Mouse (Mus musculus) midbrain, embryonic 14.5 days (tissue): ENCODE measurements around the gene 9130213A22Rik. TPM values are rescaled to one million over a fixed set of nuclear protein-coding genes. Genes with fewer than 3 reads are reported as not detected.

Source experiments
- ATAC-seq: fragments of 200-750 bp; cut with Nextera tagmentation; 2 replicates; pipeline ENCODE4 v1.8.0; 2017; ENCODE audit warnings: moderate number of reproducible peaks, moderate library complexity; ENCODE audit not compliant: low FRiP score, low TSS enrichment
- DNase-seq: peaks from one replicate; pipeline ENCODE4 v3.0.0-alpha.2; 2015
- H3K27ac ChIP-seq: fragments of 300-500 bp; sonication (generic); replicated peaks from 2 replicates; pipeline ENCODE4 v1.5.1; 2014; ENCODE audit warnings: mild to moderate bottlenecking, low read depth, low read length, moderate library complexity
- H3K27me3 ChIP-seq: fragments of 300-500 bp; sonication (generic); 2 replicates; pipeline ENCODE4 v1.6.1; 2014; ENCODE audit warnings: low read length, control low read depth, mixed read lengths; ENCODE audit not compliant: control insufficient read depth, insufficient read depth
- H3K36me3 ChIP-seq: fragments of 300-500 bp; sonication (generic); 2 replicates; pipeline ENCODE4 v1.6.1; 2014; ENCODE audit warnings: low read length, control low read depth; ENCODE audit not compliant: control insufficient read depth, insufficient read depth
- H3K4me1 ChIP-seq: fragments of 300-500 bp; sonication (generic); 2 replicates; pipeline ENCODE4 v1.6.1; 2014; ENCODE audit warnings: mild to moderate bottlenecking, antibody characterized with exemption, low read length, control low read depth; ENCODE audit not compliant: control insufficient read depth, insufficient read depth
- H3K4me2 ChIP-seq: fragments of 300-500 bp; sonication (generic); 2 replicates; pipeline ENCODE4 v1.6.1; 2014; ENCODE audit warnings: mild to moderate bottlenecking, low read length, moderate library complexity
- H3K4me3 ChIP-seq: fragments of 300-500 bp; sonication (generic); replicated peaks from 2 replicates; pipeline ENCODE4 v1.5.1; 2014; ENCODE audit warnings: low read depth, low read length
- H3K9ac ChIP-seq: fragments of 300-500 bp; sonication (generic); replicated peaks from 2 replicates; pipeline ENCODE4 v1.6.1; 2014; ENCODE audit warnings: mild to moderate bottlenecking, low read length, moderate library complexity
- H3K9me3 ChIP-seq: fragments of 300-500 bp; sonication (generic); 2 replicates; pipeline ENCODE4 v1.6.1; 2016; ENCODE audit warnings: low read length, control low read depth, mixed read lengths; ENCODE audit not compliant: control insufficient read depth
- WGBS: fragments of 180-500 bp; shearing (Covaris S2); extraction: QIAGEN DNeasy Blood & Tissue Kit; methylation state at CpG from one replicate; pipeline ENCODE4 v1.1.7; 2014; 5-methylcytosine and 5-hydroxymethylcytosine counted together
- polyA plus RNA-seq: library from polyadenylated mRNA; unstranded; fragments of >200 nt; fragmentation: Nextera tagmentation; extraction: Ambion mirVana; gene quantifications from 2 replicates; pipeline ENCODE4 v1.2.1, GENCODE M21; 2014

The 9130213A22Rik gene
- 0.22 and 0.23 TPM in 2 replicates for polyA plus RNA-seq

DNA sequence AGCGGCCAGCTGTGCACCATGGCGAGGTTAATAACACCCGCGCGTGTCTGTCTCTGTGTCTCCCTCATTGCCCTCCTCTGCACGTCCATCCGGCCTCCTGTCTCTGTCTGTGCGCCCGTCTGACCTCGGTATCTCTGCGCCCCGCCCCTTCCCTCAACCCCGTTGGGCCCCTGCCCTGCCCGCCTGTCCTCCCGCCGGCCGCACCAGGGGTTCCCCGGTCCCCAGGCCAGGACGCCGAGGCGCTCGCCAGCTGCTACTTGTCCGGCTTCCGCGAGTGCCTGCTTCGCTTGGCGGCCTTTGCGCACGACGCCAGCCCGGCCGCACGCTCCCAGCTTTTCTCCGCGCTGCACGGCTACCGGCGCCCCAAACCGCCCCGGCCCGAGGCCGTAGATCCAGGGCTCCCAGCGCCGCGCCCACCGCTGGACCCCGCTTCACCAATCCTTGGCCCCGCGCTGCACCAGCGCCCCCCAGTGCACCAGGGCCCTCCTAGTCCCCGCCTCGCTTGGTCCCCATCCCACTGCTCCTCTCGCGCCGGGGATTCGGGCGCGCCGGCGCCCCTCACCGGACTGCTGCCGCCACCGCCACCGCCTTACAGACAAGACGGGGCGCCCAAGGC, at the start of gene 9130213A22Rik:
Gene 9130213A22Rik (minus strand): TSS at position 254 of the 616 bp plus-strand sequence.
- Histone ChIP-seq H3K27ac (peak within 1 kb of the TSS; percentile 70), H3K27me3 (peaks cover 4% of the 10 kb centered on the region; the same call in 1 of the 2 replicates), H3K4me2 (peak within 1 kb of the TSS; percentile 74), H3K4me3 (peak within 1 kb of the TSS; percentile 69), H3K4me1 (peaks cover 26% of the 10 kb centered on the region), H3K36me3 (no peaks in the 10 kb centered on the region), H3K9ac (peak within 1 kb of the TSS; percentile 67), H3K9me3 (no peaks in the 10 kb centered on the region)
- under 1% methylated on average over 62 of the region's 66 CpGs for WGBS
- DNase-seq, result peak; percentile 90
- peak; percentile 72 for ATAC-seq

DNA sequence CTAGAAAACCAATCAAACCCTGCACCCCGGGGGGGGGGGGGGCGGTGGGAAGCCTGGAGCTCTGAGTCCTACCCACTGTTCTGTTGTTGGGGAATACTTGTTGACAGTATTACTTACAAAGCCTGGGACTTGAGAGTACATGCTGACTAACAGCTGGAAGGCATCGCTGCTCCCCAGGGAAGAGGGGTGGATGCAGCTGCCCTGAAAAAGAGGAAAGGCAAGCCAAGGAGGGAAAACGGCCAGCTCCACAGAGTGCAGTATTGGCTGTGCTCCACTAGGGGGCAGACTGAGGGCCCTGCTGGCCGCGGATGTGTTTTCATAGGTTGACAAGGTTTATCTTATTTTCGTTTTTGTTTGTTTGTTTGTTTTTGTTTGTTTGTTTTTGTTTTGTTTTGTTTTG, 49.2 kb upstream of the 9130213A22Rik start:
- Histone ChIP-seq H3K27me3 (no peaks in the 10 kb centered on the region), H3K9ac (no peak overlapping the region), H3K9me3 (no peaks in the 10 kb centered on the region), H3K4me1 (no peaks in the 10 kb centered on the region), H3K4me2 (no peak overlapping the region), H3K36me3 (no peaks in the 10 kb centered on the region), H3K4me3 (no peak overlapping the region), H3K27ac (no peak overlapping the region)
- DNase-seq, result peak; percentile 73
- WGBS, result 30% methylated on average over 7 of the region's 7 CpGs
- no peak for ATAC-seq

DNA sequence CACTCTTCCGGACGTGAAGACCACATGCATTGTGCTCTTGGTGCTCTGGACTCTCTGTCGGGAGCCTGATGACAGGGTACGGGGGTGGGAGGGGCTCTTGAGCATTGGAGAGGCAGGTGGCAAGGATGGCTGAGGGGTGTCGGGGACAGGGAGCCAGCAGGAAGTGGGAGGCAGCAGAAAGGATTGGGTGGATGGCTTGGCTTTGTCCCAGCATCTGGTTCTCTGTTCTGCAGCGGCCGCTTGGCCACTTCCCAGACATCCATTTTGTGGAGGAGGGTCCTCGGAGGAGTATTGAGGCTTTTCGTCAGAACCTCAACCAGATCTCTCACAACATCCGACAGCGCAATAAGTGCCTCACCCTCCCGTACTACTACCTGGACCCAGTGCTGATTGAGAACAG, 46.9 kb upstream of the 9130213A22Rik start:
- ATAC-seq (no peak), DNase-seq (no peak)
- Histone ChIP-seq H3K4me2 (no peak overlapping the region), H3K9ac (no peak overlapping the region), H3K27me3 (no peaks in the 10 kb centered on the region), H3K4me3 (no peak overlapping the region), H3K27ac (no peak overlapping the region), H3K4me1 (no peaks in the 10 kb centered on the region), H3K36me3 (no peaks in the 10 kb centered on the region), H3K9me3 (no peaks in the 10 kb centered on the region)
- 92% methylated on average over 12 of the region's 12 CpGs for WGBS

DNA sequence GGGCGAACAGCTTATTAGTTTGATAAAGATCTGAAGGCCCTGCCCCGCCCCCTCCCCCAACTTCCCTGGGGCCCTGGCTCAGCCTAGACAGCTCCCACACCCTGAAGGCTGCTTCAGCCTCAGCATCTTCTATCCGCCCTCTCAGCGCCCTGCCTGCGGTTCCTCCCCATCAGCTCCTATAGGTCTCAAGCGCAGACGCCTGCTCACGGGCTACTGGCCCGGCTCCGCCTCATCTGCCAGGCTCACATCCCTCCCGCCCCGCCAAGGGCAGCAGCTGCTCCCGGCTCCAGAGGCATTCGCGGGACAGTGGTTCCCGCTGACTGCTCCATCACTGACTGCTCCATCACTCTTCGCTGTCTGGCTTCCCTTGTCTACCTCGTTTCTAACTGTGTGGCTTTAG, 34.4 kb upstream of the 9130213A22Rik start, which contains the start of gene Alox12b:
Gene Alox12b (plus strand): TSS at position 190 of the 400 bp plus-strand sequence.
- ATAC-seq, result no peak
- Histone ChIP-seq H3K4me3 (peak within 1 kb of the TSS; percentile 24), H3K27ac (no peak within 1 kb of the TSS), H3K27me3 (no peaks in the 10 kb centered on the region), H3K9me3 (no peaks in the 10 kb centered on the region), H3K4me1 (peaks cover 8% of the 10 kb centered on the region; the same call in 1 of the 2 replicates), H3K4me2 (peak within 1 kb of the TSS; percentile 50), H3K9ac (peak within 1 kb of the TSS; percentile 39; the same call in 1 of the 2 replicates), H3K36me3 (no peaks in the 10 kb centered on the region)
- WGBS, result 2% methylated on average over 18 of the region's 18 CpGs
- peak; percentile 70 for DNase-seq

DNA sequence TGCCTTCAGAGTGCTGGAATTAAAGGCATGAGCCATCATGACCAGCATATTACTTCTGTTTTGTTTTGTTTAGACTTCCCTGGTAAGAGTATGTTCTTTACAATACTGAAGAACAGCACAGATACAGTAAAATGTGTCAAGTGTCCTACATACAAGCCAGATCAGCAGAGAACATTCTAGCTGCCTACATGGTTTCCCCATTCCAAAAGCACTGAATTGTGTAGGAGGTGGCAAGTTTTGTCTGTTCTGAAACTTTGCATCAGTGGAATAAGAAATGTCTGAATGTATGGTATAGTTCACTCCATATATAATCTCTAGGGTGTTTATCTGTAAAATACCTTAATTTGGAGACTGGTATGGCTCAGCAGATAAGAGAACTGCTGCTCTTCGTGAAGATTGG, 33.0 kb upstream of the 9130213A22Rik start:
- H3K9ac ChIP-seq, result no peak overlapping the region
- H3K9me3 ChIP-seq, result no peaks in the 10 kb centered on the region
- ATAC-seq, result no peak
- no peaks in the 10 kb centered on the region for H3K36me3 ChIP-seq
- H3K27me3 ChIP-seq, result no peaks in the 10 kb centered on the region
- 72% methylated on average over 1 of the region's 1 CpGs for WGBS
- H3K4me1 ChIP-seq, result peaks cover 8% of the 10 kb centered on the region; the same call in 1 of the 2 replicates
- DNase-seq, result no peak
- H3K4me3 ChIP-seq, result no peak overlapping the region
- H3K27ac ChIP-seq, result no peak overlapping the region
- no peak overlapping the region for H3K4me2 ChIP-seq

DNA sequence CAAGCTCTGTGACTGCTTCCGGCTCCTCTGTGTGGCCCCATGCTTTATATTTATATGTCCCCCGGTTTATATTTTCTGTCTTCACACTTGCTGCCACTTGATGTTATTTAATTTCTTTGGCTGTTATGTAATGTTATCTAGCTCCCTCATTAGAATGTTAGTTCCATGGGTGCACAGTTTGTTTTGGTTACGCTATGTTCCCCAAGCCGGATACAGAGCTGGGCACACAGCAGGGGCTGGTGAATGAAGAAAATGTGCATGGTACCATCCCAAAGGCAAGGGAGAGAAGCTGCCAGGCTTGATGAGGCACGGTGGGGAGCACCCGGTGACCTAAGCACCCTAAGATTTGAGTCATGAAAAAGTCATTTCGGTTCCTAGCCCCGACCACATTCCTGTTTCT, 31.4 kb upstream of the 9130213A22Rik start:
- Histone ChIP-seq H3K9me3 (no peaks in the 10 kb centered on the region), H3K4me1 (peaks cover 8% of the 10 kb centered on the region; the same call in 1 of the 2 replicates), H3K27ac (no peak overlapping the region), H3K36me3 (no peaks in the 10 kb centered on the region), H3K4me3 (no peak overlapping the region), H3K27me3 (no peaks in the 10 kb centered on the region), H3K9ac (no peak overlapping the region), H3K4me2 (no peak overlapping the region)
- 88% methylated on average over 8 of the region's 8 CpGs for WGBS
- DNase-seq (no peak), ATAC-seq (no peak)

DNA sequence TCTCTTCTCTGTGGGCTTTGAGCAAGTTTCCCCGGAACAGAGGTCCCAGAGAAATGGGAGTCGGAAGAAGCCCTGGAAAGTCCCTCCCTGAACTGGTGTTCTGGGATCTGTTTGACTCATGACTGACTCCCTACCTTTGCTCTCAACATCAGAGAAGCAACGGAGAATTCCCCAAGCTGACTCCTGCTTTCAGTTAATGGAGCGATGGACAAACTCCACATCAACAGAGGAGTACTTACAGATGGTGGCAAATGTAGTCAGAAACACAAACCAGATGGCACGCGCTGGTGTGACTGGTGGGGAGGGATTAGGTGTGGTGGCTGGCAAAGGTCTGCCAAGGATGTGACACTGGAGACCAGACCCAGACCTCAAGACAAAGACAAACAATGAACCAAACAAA, 28.6 kb upstream of the 9130213A22Rik start:
- DNase-seq, result no peak
- Histone ChIP-seq H3K9me3 (no peaks in the 10 kb centered on the region), H3K9ac (0 out of 2 replicates have a peak overlapping the region, but pooled peaks have one; percentile 26), H3K36me3 (no peaks in the 10 kb centered on the region), H3K4me3 (no peak overlapping the region), H3K4me2 (peak overlapping the region; percentile 27; the same call in 1 of the 2 replicates), H3K27me3 (no peaks in the 10 kb centered on the region), H3K27ac (no peak overlapping the region), H3K4me1 (no peaks in the 10 kb centered on the region)
- WGBS, result 75% methylated on average over 6 of the region's 6 CpGs
- no peak for ATAC-seq

DNA sequence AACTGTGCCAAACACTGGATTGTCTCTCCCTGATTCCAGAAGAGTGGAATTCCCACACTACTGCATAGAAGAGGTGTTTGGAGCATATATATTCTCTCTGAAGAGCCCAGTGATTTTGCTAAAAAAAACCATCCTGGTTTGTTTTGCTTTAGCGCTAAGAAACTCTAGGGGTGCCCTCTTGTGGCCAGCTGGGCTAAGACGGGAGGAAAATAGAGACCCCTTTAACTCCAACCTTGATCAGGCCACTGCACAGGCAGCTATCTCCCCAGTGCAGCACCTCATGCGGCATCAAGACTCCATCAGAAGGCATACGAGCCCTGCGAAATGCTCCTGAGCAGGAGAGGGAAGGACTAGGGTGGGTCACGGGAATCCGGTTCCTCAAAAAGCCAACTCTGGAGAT, 28.1 kb upstream of the 9130213A22Rik start:
- ATAC-seq (no peak), DNase-seq (peak; percentile 89)
- Histone ChIP-seq H3K27ac (no peak overlapping the region), H3K4me1 (no peaks in the 10 kb centered on the region), H3K4me3 (no peak overlapping the region), H3K9me3 (no peaks in the 10 kb centered on the region), H3K27me3 (no peaks in the 10 kb centered on the region), H3K9ac (peak overlapping the region; percentile 26; the same call in 1 of the 2 replicates), H3K4me2 (peak overlapping the region; percentile 27; the same call in 1 of the 2 replicates), H3K36me3 (no peaks in the 10 kb centered on the region)
- WGBS, result 7% methylated on average over 7 of the region's 7 CpGs

DNA sequence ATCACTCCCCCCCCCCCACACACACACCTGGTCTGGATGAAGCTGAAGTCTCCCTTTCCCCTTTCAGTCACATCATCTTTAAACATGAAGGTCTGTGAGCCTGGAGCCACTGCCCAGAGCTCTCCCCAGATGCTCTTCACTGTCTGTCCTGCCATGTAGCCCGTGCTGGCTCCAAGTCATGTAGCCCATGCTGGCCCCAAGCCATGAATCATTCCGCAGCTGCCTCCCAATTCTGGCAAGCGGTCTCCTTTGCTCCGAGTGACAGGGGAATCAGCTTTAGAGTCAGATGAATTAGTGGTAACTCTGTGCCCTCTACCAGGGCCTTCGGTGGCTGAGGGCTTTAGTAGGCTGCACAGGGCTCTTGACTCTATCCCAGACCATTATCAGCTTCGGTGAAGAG, 27.3 kb upstream of the 9130213A22Rik start:
- Histone ChIP-seq H3K9me3 (no peaks in the 10 kb centered on the region), H3K27me3 (no peaks in the 10 kb centered on the region), H3K4me1 (no peaks in the 10 kb centered on the region), H3K9ac (no peak overlapping the region), H3K36me3 (no peaks in the 10 kb centered on the region), H3K27ac (no peak overlapping the region), H3K4me3 (no peak overlapping the region), H3K4me2 (no peak overlapping the region)
- DNase-seq, result no peak
- 88% methylated on average over 6 of the region's 6 CpGs for WGBS
- ATAC-seq, result no peak
